Mouse (Mus musculus) neural tube, embryonic 12.5 days (tissue): Measurements from ENCODE around the gene Usp9x. TPM values are rescaled to one million over a fixed set of nuclear protein-coding genes. Genes with fewer than 3 reads are reported as not detected.

Experiments
- ATAC-seq: fragments of 200-750 bp; cut with Nextera tagmentation; 2 replicates; pipeline ENCODE4 v1.8.0; 2017; ENCODE audit warnings: low read depth, mild to moderate bottlenecking, moderate TSS enrichment, moderate library complexity; ENCODE audit not compliant: low FRiP score
- H3K27ac ChIP-seq: fragments of 300-500 bp; sonication (generic); 2 replicates; pipeline ENCODE4 v1.5.1; 2016
- H3K27me3 ChIP-seq: fragments of 300-500 bp; sonication (generic); replicated peaks from 2 replicates; pipeline ENCODE4 v1.6.1; 2016; ENCODE audit warnings: mild to moderate bottlenecking
- H3K36me3 ChIP-seq: fragments of 300-500 bp; sonication (generic); 2 replicates; pipeline ENCODE4 v1.6.1; 2016; ENCODE audit warnings: mild to moderate bottlenecking
- H3K4me1 ChIP-seq: fragments of 300-500 bp; sonication (generic); 2 replicates; pipeline ENCODE4 v1.6.1; 2016
- H3K4me2 ChIP-seq: fragments of 300-500 bp; sonication (generic); replicated peaks from 2 replicates; pipeline ENCODE4 v1.6.1; 2016; ENCODE audit warnings: mild to moderate bottlenecking
- H3K4me3 ChIP-seq: fragments of 300-500 bp; sonication (generic); 2 replicates; pipeline ENCODE4 v1.5.1; 2016
- H3K9ac ChIP-seq: fragments of 300-500 bp; sonication (generic); 2 replicates; pipeline ENCODE4 v1.6.1; 2016; ENCODE audit warnings: mild to moderate bottlenecking
- H3K9me3 ChIP-seq: fragments of 300-500 bp; sonication (generic); 2 replicates; pipeline ENCODE4 v1.6.1; 2016; ENCODE audit warnings: mild to moderate bottlenecking
- WGBS: fragments of 180-500 bp; shearing (Covaris S2); methylation state at CpG from one replicate; pipeline ENCODE4 v1.1.7; 2016; 5-methylcytosine and 5-hydroxymethylcytosine counted together
- polyA plus RNA-seq: library from polyadenylated mRNA; unstranded; fragments of >200 nt; fragmentation: Nextera tagmentation; extraction: Ambion mirVana; gene quantifications from 2 replicates; pipeline ENCODE4 v1.2.1, GENCODE M21; 2016

The Usp9x gene
- polyA plus RNA-seq, 1 experiment from 2014 or later = 49.5 TPM

DNA sequence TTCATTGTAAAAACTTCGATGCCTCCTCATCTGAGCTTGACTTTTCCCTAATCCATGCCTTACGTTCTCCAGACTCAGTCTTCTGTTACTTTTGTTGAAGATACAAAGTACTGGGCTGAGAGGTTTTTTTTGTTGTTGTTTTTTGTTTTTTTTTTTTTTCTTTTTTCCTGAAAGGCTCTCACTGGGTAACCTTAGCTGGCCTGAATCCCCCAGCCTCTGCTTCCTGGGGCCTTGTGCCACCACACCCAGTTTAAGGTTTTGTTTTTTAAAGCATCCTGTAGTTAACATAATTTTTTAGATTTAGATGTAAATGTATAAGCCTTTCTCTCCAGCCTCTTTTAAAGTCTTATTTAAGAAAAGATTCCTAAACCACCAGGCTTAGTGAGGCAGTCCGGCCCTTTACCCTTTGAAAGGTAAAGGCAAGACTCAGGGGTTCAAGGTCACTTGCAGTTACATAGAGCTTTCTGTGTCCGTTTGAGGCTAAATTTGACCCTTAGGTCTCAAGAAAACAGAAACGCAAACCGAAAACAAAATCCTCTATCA lies 24.3 kb upstream of the Usp9x start:
- Histone ChIP-seq H3K4me3 (no peak overlapping the region), H3K27ac (no peak overlapping the region), H3K4me1 (no peaks in the 10 kb centered on the region; the same call in 1 of the 2 replicates), H3K36me3 (no peaks in the 10 kb centered on the region), H3K4me2 (no peak overlapping the region), H3K9ac (no peak overlapping the region), H3K27me3 (no peaks in the 10 kb centered on the region), H3K9me3 (no peaks in the 10 kb centered on the region)
- 50% methylated on average over 6 of the region's 6 CpGs for WGBS
- no peak for ATAC-seq

DNA sequence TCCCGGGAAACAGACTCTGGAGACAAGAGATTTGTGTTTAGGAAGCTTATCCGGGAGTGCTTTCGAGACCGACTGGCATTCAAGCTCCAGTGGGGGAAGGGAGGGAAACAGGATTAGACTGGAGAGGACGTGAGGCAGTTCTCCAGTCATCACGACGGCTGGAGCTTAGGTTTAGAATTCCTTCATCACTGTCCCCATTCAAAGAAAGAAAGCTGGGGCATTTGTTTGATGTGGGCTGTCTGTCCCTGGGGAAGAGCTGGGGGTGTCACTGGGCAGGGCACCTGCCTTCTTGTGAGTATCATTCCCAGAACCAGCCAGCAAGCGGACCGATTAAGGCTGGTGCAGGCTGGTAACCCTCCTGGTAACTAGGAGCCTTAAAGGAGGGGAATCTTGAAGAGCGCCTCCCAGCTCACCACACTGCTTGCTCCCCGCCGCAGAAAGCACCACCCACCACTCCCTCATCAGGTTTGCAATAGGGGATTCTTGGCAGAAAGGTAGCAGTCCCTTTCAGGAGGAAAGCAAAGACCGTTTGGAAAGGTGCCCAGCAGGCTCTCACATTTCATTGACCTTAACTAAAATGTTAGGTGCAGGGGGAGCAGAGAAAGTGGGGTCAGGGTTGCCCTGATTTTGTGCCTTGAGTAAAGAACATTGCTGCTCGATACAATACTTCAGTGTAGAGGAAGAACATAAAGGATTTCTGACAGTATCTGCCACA lies 23.5 kb upstream of the Usp9x start:
- Histone ChIP-seq H3K4me2 (peak overlapping the region; percentile 35), H3K9ac (no peak overlapping the region), H3K27ac (no peak overlapping the region), H3K36me3 (no peaks in the 10 kb centered on the region), H3K27me3 (no peaks in the 10 kb centered on the region), H3K4me1 (no peaks in the 10 kb centered on the region; the same call in 1 of the 2 replicates), H3K4me3 (no peak overlapping the region), H3K9me3 (no peaks in the 10 kb centered on the region)
- ATAC-seq = peak; percentile 48; the same call in 1 of the 2 replicates
- WGBS = 22% methylated on average over 14 of the region's 14 CpGs

DNA sequence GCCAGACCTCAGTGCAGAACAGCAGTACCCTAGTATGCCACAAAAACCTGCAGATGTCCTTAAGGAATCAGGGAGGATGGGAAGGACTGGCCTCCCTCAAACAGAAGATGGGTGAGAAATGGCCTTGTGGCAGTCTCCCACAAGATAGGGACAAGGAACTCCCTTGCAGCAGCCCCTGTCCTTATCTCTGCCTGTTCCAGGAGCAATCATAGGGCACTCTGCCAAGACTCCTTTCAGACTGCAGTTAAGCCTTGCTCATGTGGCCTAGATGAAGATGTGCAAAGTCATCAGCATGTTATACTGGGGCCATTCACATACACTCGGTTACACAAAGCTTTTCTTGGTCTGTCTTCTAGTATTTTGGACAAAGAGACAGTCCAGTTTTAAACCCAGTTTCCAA lies 16.7 kb upstream of the Usp9x start:
- Histone ChIP-seq H3K4me3 (no peak overlapping the region), H3K9ac (no peak overlapping the region), H3K9me3 (no peaks in the 10 kb centered on the region), H3K27ac (no peak overlapping the region), H3K4me2 (no peak overlapping the region), H3K27me3 (no peaks in the 10 kb centered on the region), H3K36me3 (no peaks in the 10 kb centered on the region), H3K4me1 (no peaks in the 10 kb centered on the region)
- no peak for ATAC-seq
- 100% methylated on average over 1 of the region's 1 CpGs for WGBS

GRCm38 (mm10) chrX:13061961-13062360 lies 9.3 kb upstream of the Usp9x start:
- no peaks in the 10 kb centered on the region for H3K4me1 ChIP-seq
- WGBS = 78% methylated on average over 3 of the region's 3 CpGs
- no peaks in the 10 kb centered on the region for H3K9me3 ChIP-seq
- no peak overlapping the region for H3K4me3 ChIP-seq
- H3K27me3 ChIP-seq = no peaks in the 10 kb centered on the region
- H3K9ac ChIP-seq = no peak overlapping the region
- H3K4me2 ChIP-seq = no peak overlapping the region
- ATAC-seq = no peak
- no peak overlapping the region for H3K27ac ChIP-seq
- H3K36me3 ChIP-seq = no peaks in the 10 kb centered on the region

DNA sequence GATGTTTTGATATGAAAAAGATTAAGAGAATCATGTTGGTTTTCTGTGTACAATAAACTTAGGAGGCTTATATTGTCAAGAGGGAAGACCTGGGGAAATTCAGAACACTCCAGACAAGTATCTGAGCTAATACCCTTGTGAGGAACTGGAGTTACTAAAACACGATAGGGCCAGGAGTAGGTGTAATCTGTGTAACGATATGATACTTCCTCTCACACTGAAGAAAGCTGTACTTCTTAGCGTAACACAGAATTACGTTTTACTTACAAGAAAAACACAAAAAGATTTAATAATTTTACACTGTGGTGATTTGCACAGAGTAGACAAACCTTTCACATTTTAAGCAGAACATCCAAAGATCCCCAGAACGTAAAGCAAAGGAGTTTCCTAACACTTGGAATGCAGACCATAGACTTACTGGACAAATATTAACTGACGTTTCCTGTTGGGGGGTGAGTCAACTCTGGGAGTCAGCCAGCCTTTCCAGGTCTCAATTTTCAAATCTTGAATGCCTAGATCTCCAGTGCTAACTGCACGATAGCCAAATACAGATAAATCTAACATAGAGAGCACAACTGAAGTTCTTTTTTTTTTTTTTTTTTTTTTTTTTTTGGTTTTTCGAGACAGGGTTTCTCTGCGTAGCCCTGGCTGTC lies 6.9 kb upstream of the Usp9x start:
- Histone ChIP-seq H3K9ac (no peak overlapping the region), H3K27ac (no peak overlapping the region), H3K4me3 (no peak overlapping the region), H3K9me3 (no peaks in the 10 kb centered on the region), H3K4me1 (no peaks in the 10 kb centered on the region), H3K4me2 (no peak overlapping the region), H3K36me3 (no peaks in the 10 kb centered on the region), H3K27me3 (no peaks in the 10 kb centered on the region)
- no peak for ATAC-seq
- 87% methylated on average over 7 of the region's 9 CpGs for WGBS

DNA sequence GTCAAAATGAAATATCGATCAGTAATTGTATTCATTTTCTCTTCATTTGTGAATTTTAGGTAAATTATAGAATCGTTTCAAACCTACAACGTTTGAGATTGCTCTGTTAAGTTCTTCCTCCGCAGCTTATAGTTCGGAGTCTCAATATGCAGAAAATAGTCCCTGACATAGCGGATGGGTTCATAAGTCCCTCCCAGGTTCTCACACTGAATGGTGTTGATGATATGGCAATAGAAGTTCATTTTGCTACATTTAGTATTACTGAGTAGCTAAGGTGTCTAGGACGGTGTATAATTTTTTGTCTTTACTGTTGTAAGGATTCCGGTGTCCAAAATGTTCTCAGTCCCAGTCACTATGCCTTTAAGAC lies 1.1 kb upstream of the Usp9x start:
- Histone ChIP-seq H3K36me3 (no peaks in the 10 kb centered on the region), H3K27ac (peak overlapping the region; percentile 63; the same call in 1 of the 2 replicates), H3K27me3 (no peaks in the 10 kb centered on the region), H3K4me2 (peak overlapping the region; percentile 48), H3K4me1 (no peaks in the 10 kb centered on the region), H3K4me3 (peak overlapping the region; percentile 76), H3K9ac (peak overlapping the region; percentile 30), H3K9me3 (no peaks in the 10 kb centered on the region)
- WGBS = 29% methylated on average over 8 of the region's 8 CpGs
- peak; percentile 5 for ATAC-seq

- Histone ChIP-seq H3K4me1 (no peaks in the 10 kb centered on the region), H3K36me3 (no peaks in the 10 kb centered on the region), H3K4me2 (peak overlapping the region; percentile 48), H3K9me3 (no peaks in the 10 kb centered on the region), H3K9ac (peak overlapping the region; percentile 38), H3K27me3 (no peaks in the 10 kb centered on the region), H3K4me3 (peak overlapping the region; percentile 76), H3K27ac (peak overlapping the region; percentile 66; the same call in 1 of the 2 replicates)
- peak; percentile 88 for ATAC-seq
- 24% methylated on average over 35 of the region's 35 CpGs for WGBS
Observed at GRCm38 (mm10) chrX:13070573-13071240, 591 bp upstream of the Usp9x start.

- no peaks in the 10 kb centered on the region for H3K9me3 ChIP-seq
- H3K27me3 ChIP-seq = no peaks in the 10 kb centered on the region
- H3K4me3 ChIP-seq = peak overlapping the region; percentile 76
- H3K36me3 ChIP-seq = no peaks in the 10 kb centered on the region
- peak; percentile 27 for ATAC-seq
- H3K4me2 ChIP-seq = peak overlapping the region; percentile 58
- 17% methylated on average over 66 of the region's 67 CpGs for WGBS
- H3K4me1 ChIP-seq = no peaks in the 10 kb centered on the region
- peak overlapping the region; percentile 87 for H3K27ac ChIP-seq
- peak overlapping the region; percentile 84 for H3K9ac ChIP-seq
Observed at GRCm38 (mm10) chrX:13071776-13072460, 620 bp downstream of the Usp9x start.

GRCm38 (mm10) chrX:13072461-13072982 lies 1.2 kb downstream of the Usp9x start:
- no peaks in the 10 kb centered on the region for H3K9me3 ChIP-seq
- H3K9ac ChIP-seq = peak overlapping the region; percentile 84
- 14% methylated on average over 53 of the region's 73 CpGs for WGBS
- no peaks in the 10 kb centered on the region for H3K4me1 ChIP-seq
- no peaks in the 10 kb centered on the region for H3K36me3 ChIP-seq
- H3K4me3 ChIP-seq = peak overlapping the region; percentile 76
- H3K27me3 ChIP-seq = no peaks in the 10 kb centered on the region
- H3K4me2 ChIP-seq = peak overlapping the region; percentile 58
- H3K27ac ChIP-seq = peak overlapping the region; percentile 87
- peak; percentile 19 for ATAC-seq

DNA sequence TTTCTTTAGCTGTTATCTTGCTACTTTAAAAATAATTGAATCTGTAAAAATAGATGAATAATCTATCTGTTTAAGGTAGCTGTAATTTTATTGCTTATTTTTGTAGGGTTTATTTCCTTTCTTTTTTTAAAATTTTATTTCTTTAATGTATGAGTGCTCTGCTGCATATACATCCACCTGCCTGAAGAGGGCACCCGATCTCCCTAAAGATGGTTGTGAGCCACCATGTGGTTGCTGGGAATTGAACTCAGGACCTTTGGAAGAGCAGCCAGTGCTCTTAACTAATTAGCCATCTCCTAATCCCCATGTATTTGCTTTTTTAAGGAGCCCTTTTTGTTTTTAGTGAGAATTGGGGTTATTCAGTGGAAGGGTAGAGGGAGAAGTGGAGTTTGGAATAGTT lies 14.3 kb downstream of the Usp9x start:
- no peak for ATAC-seq
- no peak overlapping the region for H3K27ac ChIP-seq
- 63% methylated on average over 1 of the region's 1 CpGs for WGBS
- no peaks in the 10 kb centered on the region for H3K36me3 ChIP-seq
- H3K27me3 ChIP-seq = no peaks in the 10 kb centered on the region
- no peak overlapping the region for H3K4me3 ChIP-seq
- H3K4me1 ChIP-seq = no peaks in the 10 kb centered on the region
- H3K9me3 ChIP-seq = no peaks in the 10 kb centered on the region
- no peak overlapping the region for H3K9ac ChIP-seq
- no peak overlapping the region for H3K4me2 ChIP-seq

- Histone ChIP-seq H3K27ac (no peak overlapping the region), H3K4me3 (no peak overlapping the region), H3K4me1 (no peaks in the 10 kb centered on the region), H3K4me2 (no peak overlapping the region), H3K27me3 (no peaks in the 10 kb centered on the region), H3K9ac (no peak overlapping the region), H3K9me3 (no peaks in the 10 kb centered on the region), H3K36me3 (no peaks in the 10 kb centered on the region)
- WGBS = 76% methylated on average over 1 of the region's 1 CpGs
- ATAC-seq = no peak
Observed at GRCm38 (mm10) chrX:13096985-13097384, 25.7 kb downstream of the Usp9x start.
